Mouse (Mus musculus) liver, embryonic 15.5 days (tissue): ENCODE results near the gene Ptafr. TPM values are rescaled to one million over a fixed set of nuclear protein-coding genes. Genes with fewer than 3 reads are reported as not detected.
A peak's percentile ranks its signal among the peaks of the same experiment; 100 is the strongest.
"Not testable (repeated sequence)": the region's sequence is repeated elsewhere in the genome, so short reads cannot be mapped to it uniquely, and the experiment has no call there.

ENCODE experiments used
- ATAC-seq: fragments of 200-750 bp; cut with Nextera tagmentation; 2 replicates; pipeline ENCODE4 v1.8.0; 2017; ENCODE audit warnings: moderate number of reproducible peaks, mild to moderate bottlenecking, moderate library complexity; ENCODE audit not compliant: insufficient read depth
- H3K27ac ChIP-seq: fragments of 300-500 bp; sonication (generic); replicated peaks from 2 replicates; pipeline ENCODE4 v1.5.1; 2015; ENCODE audit warnings: mild to moderate bottlenecking, inconsistent platforms
- H3K27me3 ChIP-seq: fragments of 300-500 bp; sonication (generic); 2 replicates; pipeline ENCODE4 v1.6.1; 2015; ENCODE audit warnings: mild to moderate bottlenecking, inconsistent platforms
- H3K36me3 ChIP-seq: fragments of 300-500 bp; sonication (generic); replicated peaks from 2 replicates; pipeline ENCODE4 v1.6.1; 2015; ENCODE audit warnings: moderate library complexity, mild to moderate bottlenecking, inconsistent platforms
- H3K4me1 ChIP-seq: fragments of 300-500 bp; sonication (generic); replicated peaks from 2 replicates; pipeline ENCODE4 v1.6.1; 2015; ENCODE audit warnings: inconsistent platforms
- H3K4me2 ChIP-seq: fragments of 300-500 bp; sonication (generic); 2 replicates; pipeline ENCODE4 v1.6.1; 2015; ENCODE audit warnings: moderate library complexity, mild to moderate bottlenecking, inconsistent platforms
- H3K4me3 ChIP-seq: fragments of 300-500 bp; sonication (generic); replicated peaks from 2 replicates; pipeline ENCODE4 v1.5.1; 2015; ENCODE audit warnings: mild to moderate bottlenecking, inconsistent platforms
- H3K9ac ChIP-seq: fragments of 300-500 bp; sonication (generic); 2 replicates; pipeline ENCODE4 v1.6.1; 2015; ENCODE audit warnings: moderate library complexity, mild to moderate bottlenecking, inconsistent platforms
- H3K9me3 ChIP-seq: fragments of 300-500 bp; sonication (generic); replicated peaks from 2 replicates; pipeline ENCODE4 v1.6.1; 2016; ENCODE audit warnings: inconsistent platforms
- WGBS: fragments of 180-500 bp; shearing (Covaris S2); methylation state at CpG from one replicate; pipeline ENCODE4 v1.1.7; 2015; ENCODE audit warnings: mixed read lengths; ENCODE audit not compliant: insufficient replicate concordance; 5-methylcytosine and 5-hydroxymethylcytosine counted together
- polyA plus RNA-seq: library from polyadenylated mRNA; unstranded; fragments of >200 nt; fragmentation: Nextera tagmentation; extraction: Ambion mirVana; gene quantifications from 2 replicates; pipeline ENCODE4 v1.2.1, GENCODE M21; 2015

The Ptafr gene
- polyA plus RNA-seq, 1 experiment from 2014 or later, result 1.2 TPM

- not testable (repeated sequence) for H3K9me3 ChIP-seq, H3K27me3 ChIP-seq, ATAC-seq, H3K9ac ChIP-seq, H3K4me2 ChIP-seq, H3K27ac ChIP-seq, H3K4me3 ChIP-seq
- Histone ChIP-seq H3K4me1 (peaks cover 19% of the 10 kb centered on the region), H3K36me3 (peaks cover 38% of the 10 kb centered on the region)
- 73% methylated on average over 7 of the region's 7 CpGs for WGBS
Observed at GRCm38 (mm10) chr4:132555550-132555949, 8.3 kb upstream of the Ptafr start.

GRCm38 (mm10) chr4:132563261-132563660 lies 606 bp upstream of the Ptafr start:
- Histone ChIP-seq H3K27me3 (no peaks in the 10 kb centered on the region), H3K4me2 (peak overlapping the region; percentile 29; the same call in 1 of the 2 replicates), H3K4me1 (peaks cover 7% of the 10 kb centered on the region), H3K36me3 (no peaks in the 10 kb centered on the region), H3K4me3 (no peak overlapping the region), H3K9ac (no peak overlapping the region), H3K27ac (peak overlapping the region; percentile 45; the same call in 1 of the 2 replicates), H3K9me3 (no peaks in the 10 kb centered on the region)
- 44% methylated on average over 3 of the region's 3 CpGs for WGBS
- no peak for ATAC-seq

GRCm38 (mm10) chr4:132565089-132565747 lies 1.4 kb downstream of the Ptafr start:
- no peaks in the 10 kb centered on the region for H3K9me3 ChIP-seq
- peak overlapping the region; percentile 33 for H3K4me3 ChIP-seq
- H3K4me2 ChIP-seq, result peak overlapping the region; percentile 27; the same call in 1 of the 2 replicates
- ATAC-seq, result no peak
- peaks cover 7% of the 10 kb centered on the region for H3K4me1 ChIP-seq
- H3K36me3 ChIP-seq, result no peaks in the 10 kb centered on the region
- no peak overlapping the region for H3K9ac ChIP-seq
- no peak overlapping the region for H3K27ac ChIP-seq
- H3K27me3 ChIP-seq, result no peaks in the 10 kb centered on the region
- 60% methylated on average over 12 of the region's 12 CpGs for WGBS

- ATAC-seq, result no peak
- WGBS, result 47% methylated on average over 9 of the region's 9 CpGs
- H3K9me3 ChIP-seq, result no peaks in the 10 kb centered on the region
Observed at GRCm38 (mm10) chr4:132567361-132567779, 3.5 kb downstream of the Ptafr start.

GRCm38 (mm10) chr4:132569115-132569514 lies 5.2 kb downstream of the Ptafr start:
- Histone ChIP-seq H3K9me3 (no peaks in the 10 kb centered on the region), H3K27me3 (no peaks in the 10 kb centered on the region), H3K9ac (no peak overlapping the region), H3K4me1 (peaks cover 7% of the 10 kb centered on the region; the same call in 1 of the 2 replicates), H3K36me3 (no peaks in the 10 kb centered on the region), H3K4me3 (no peak overlapping the region), H3K27ac (no peak overlapping the region), H3K4me2 (no peak overlapping the region)
- ATAC-seq, result no peak
- 89% methylated on average over 5 of the region's 5 CpGs for WGBS

More at GRCm38 (mm10) chr4:132567361-132567779, 3.5 kb downstream of the Ptafr start:
- H3K4me1 ChIP-seq, result peaks cover 7% of the 10 kb centered on the region
- no peak overlapping the region for H3K9ac ChIP-seq
- no peak overlapping the region for H3K4me2 ChIP-seq
- H3K27me3 ChIP-seq, result no peaks in the 10 kb centered on the region
- H3K36me3 ChIP-seq, result no peaks in the 10 kb centered on the region
- no peak overlapping the region for H3K27ac ChIP-seq
- H3K4me3 ChIP-seq, result no peak overlapping the region

- no peaks in the 10 kb centered on the region for H3K9me3 ChIP-seq
- no peak overlapping the region for H3K9ac ChIP-seq
- H3K4me1 ChIP-seq, result peaks cover 4% of the 10 kb centered on the region; the same call in 1 of the 2 replicates
- WGBS, result 71% methylated on average over 9 of the region's 9 CpGs
- H3K36me3 ChIP-seq, result no peaks in the 10 kb centered on the region
- H3K4me2 ChIP-seq, result no peak overlapping the region
- no peaks in the 10 kb centered on the region for H3K27me3 ChIP-seq
- no peak overlapping the region for H3K4me3 ChIP-seq
- no peak overlapping the region for H3K27ac ChIP-seq
- ATAC-seq, result no peak
Observed at GRCm38 (mm10) chr4:132571190-132571589, 7.3 kb downstream of the Ptafr start.

GRCm38 (mm10) chr4:132573327-132573726 lies 9.5 kb downstream of the Ptafr start:
- no peaks in the 10 kb centered on the region for H3K36me3 ChIP-seq
- no peak overlapping the region for H3K9ac ChIP-seq
- H3K4me3 ChIP-seq, result no peak overlapping the region
- no peak for ATAC-seq
- no peaks in the 10 kb centered on the region for H3K27me3 ChIP-seq
- H3K4me1 ChIP-seq, result no peaks in the 10 kb centered on the region
- 31% methylated on average over 11 of the region's 11 CpGs for WGBS
- H3K9me3 ChIP-seq, result no peaks in the 10 kb centered on the region
- H3K4me2 ChIP-seq, result no peak overlapping the region
- no peak overlapping the region for H3K27ac ChIP-seq

GRCm38 (mm10) chr4:132574809-132575347 lies 11.0 kb downstream of the Ptafr start:
- H3K27ac ChIP-seq, result no peak overlapping the region
- 62% methylated on average over 1 of the region's 1 CpGs for WGBS
- H3K9me3 ChIP-seq, result no peaks in the 10 kb centered on the region

GRCm38 (mm10) chr4:132583781-132584180 lies 19.9 kb downstream of the Ptafr start:
- H3K4me2 ChIP-seq, result no peak overlapping the region
- ATAC-seq, result no peak
- no peaks in the 10 kb centered on the region for H3K9me3 ChIP-seq
- H3K9ac ChIP-seq, result no peak overlapping the region
- H3K4me1 ChIP-seq, result no peaks in the 10 kb centered on the region
- no peak overlapping the region for H3K27ac ChIP-seq
- no peaks in the 10 kb centered on the region for H3K27me3 ChIP-seq
- no peak overlapping the region for H3K4me3 ChIP-seq
- WGBS, result 41% methylated on average over 3 of the region's 3 CpGs
- H3K36me3 ChIP-seq, result no peaks in the 10 kb centered on the region

More at GRCm38 (mm10) chr4:132574809-132575347, 11.0 kb downstream of the Ptafr start:
- no peak overlapping the region for H3K4me3 ChIP-seq
- H3K36me3 ChIP-seq, result no peaks in the 10 kb centered on the region
- no peaks in the 10 kb centered on the region for H3K4me1 ChIP-seq
- no peak for ATAC-seq
- no peak overlapping the region for H3K9ac ChIP-seq
- no peak overlapping the region for H3K4me2 ChIP-seq
- no peaks in the 10 kb centered on the region for H3K27me3 ChIP-seq

- Histone ChIP-seq H3K4me3 (no peak overlapping the region), H3K9ac (no peak overlapping the region), H3K4me1 (no peaks in the 10 kb centered on the region), H3K9me3 (no peaks in the 10 kb centered on the region), H3K36me3 (no peaks in the 10 kb centered on the region), H3K27ac (no peak overlapping the region), H3K27me3 (no peaks in the 10 kb centered on the region), H3K4me2 (no peak overlapping the region)
- no peak for ATAC-seq
- 57% methylated on average over 2 of the region's 2 CpGs for WGBS
Observed at GRCm38 (mm10) chr4:132584975-132585374, 21.1 kb downstream of the Ptafr start.

GRCm38 (mm10) chr4:132586282-132586681 lies 22.4 kb downstream of the Ptafr start:
- Histone ChIP-seq H3K27me3 (no peaks in the 10 kb centered on the region), H3K4me2 (no peak overlapping the region), H3K4me1 (peaks cover 6% of the 10 kb centered on the region), H3K4me3 (no peak overlapping the region), H3K9me3 (no peaks in the 10 kb centered on the region), H3K27ac (no peak overlapping the region), H3K36me3 (no peaks in the 10 kb centered on the region), H3K9ac (no peak overlapping the region)
- ATAC-seq, result no peak
- 70% methylated on average over 4 of the region's 4 CpGs for WGBS
